Mouse (Mus musculus): Measurements from ENCODE around the gene Rimklb.

DNA sequence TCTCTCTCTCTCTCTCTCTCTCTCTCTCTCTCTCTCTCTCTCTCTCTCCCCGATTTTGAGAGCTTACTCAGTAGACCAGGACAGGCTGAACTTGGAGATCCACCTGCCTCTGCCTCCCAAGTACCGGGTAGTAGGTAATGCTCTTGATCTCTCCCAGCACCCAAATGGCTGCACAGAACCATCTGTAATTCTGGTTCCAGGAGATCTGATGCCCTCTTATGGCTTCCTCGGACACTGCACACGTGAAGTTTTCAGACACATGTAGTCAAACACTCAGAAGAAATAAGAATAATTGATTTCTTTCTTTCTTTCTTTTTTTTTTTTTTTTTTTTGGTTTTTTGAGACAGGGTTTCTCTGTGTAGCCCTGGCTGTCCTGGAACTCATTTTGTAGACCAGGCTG, 59.3 kb downstream of the Rimklb start:
- TF ChIP-seq CTCF (IDR thresholded peaks at IDR 0.05; ENCODE audit: control insufficient read depth, insufficient read depth, insufficient read length) = no peak
- TF ChIP-seq USF1 (IDR thresholded peaks at IDR 0.05; ENCODE audit: low read depth) = no peak
- no peak for TF ChIP-seq FOSL1 (IDR thresholded peaks at IDR 0.05; ENCODE audit: insufficient read depth, low read length, poor library complexity, severe bottlenecking)
- no peak for TF ChIP-seq MAX (IDR thresholded peaks at IDR 0.05)
